Mouse (Mus musculus) midbrain, embryonic 11.5 days (tissue): Measurements from ENCODE around the gene Gm10477. TPM values are rescaled to one million over a fixed set of nuclear protein-coding genes. Genes with fewer than 3 reads are reported as not detected.
"Not testable (repeated sequence)": the region's sequence is repeated elsewhere in the genome, so short reads cannot be mapped to it uniquely, and the experiment has no call there.

Experiments used
- ATAC-seq: fragments of 200-750 bp; cut with Nextera tagmentation; 2 replicates; pipeline ENCODE4 v1.8.0; 2017; ENCODE audit warnings: moderate TSS enrichment, moderate library complexity; ENCODE audit not compliant: low FRiP score
- DNase-seq: peaks from one replicate; pipeline ENCODE4 v3.0.0; 2015; ENCODE audit warnings: low spot score; ENCODE audit errors: missing footprints
- H3K27ac ChIP-seq: fragments of 300-500 bp; sonication (generic); 2 replicates; pipeline ENCODE4 v1.5.1; 2014; ENCODE audit warnings: low read depth, low read length
- H3K27me3 ChIP-seq: fragments of 300-500 bp; sonication (generic); 2 replicates; pipeline ENCODE4 v1.6.1; 2014; ENCODE audit warnings: mild to moderate bottlenecking, low read length, moderate library complexity, mixed read lengths; ENCODE audit not compliant: control insufficient read depth, insufficient read depth
- H3K36me3 ChIP-seq: fragments of 300-500 bp; sonication (generic); 2 replicates; pipeline ENCODE4 v1.6.1; 2014; ENCODE audit warnings: mild to moderate bottlenecking, low read length, moderate library complexity, mixed read lengths; ENCODE audit not compliant: control insufficient read depth, insufficient read depth
- H3K4me1 ChIP-seq: fragments of 300-500 bp; sonication (generic); 2 replicates; pipeline ENCODE4 v1.6.1; 2014; ENCODE audit warnings: low read length; ENCODE audit not compliant: control insufficient read depth, insufficient read depth
- H3K4me2 ChIP-seq: fragments of 300-500 bp; sonication (generic); 2 replicates; pipeline ENCODE4 v1.6.1; 2014; ENCODE audit warnings: mild to moderate bottlenecking, moderate library complexity
- H3K4me3 ChIP-seq: fragments of 300-500 bp; sonication (generic); 2 replicates; pipeline ENCODE4 v1.5.1; 2014; ENCODE audit warnings: low read depth, low read length
- H3K9ac ChIP-seq: fragments of 300-500 bp; sonication (generic); 2 replicates; pipeline ENCODE4 v1.6.1; 2014; ENCODE audit warnings: low read length
- H3K9me3 ChIP-seq: fragments of 300-500 bp; sonication (generic); 2 replicates; pipeline ENCODE4 v1.6.1; 2016; ENCODE audit warnings: low read length; ENCODE audit not compliant: control insufficient read depth
- WGBS: fragments of 180-500 bp; shearing (Covaris S2); extraction: QIAGEN DNeasy Blood & Tissue Kit; methylation state at CpG from one replicate; pipeline ENCODE4 v1.1.7; 2014; 5-methylcytosine and 5-hydroxymethylcytosine counted together
- polyA plus RNA-seq: library from polyadenylated mRNA; unstranded; fragments of >200 nt; fragmentation: Nextera tagmentation; extraction: Ambion mirVana; gene quantifications from 2 replicates; pipeline ENCODE4 v1.2.1, GENCODE M21; 2014

Gene Gm10477
- polyA plus RNA-seq: not detected in 2 replicates

DNA sequence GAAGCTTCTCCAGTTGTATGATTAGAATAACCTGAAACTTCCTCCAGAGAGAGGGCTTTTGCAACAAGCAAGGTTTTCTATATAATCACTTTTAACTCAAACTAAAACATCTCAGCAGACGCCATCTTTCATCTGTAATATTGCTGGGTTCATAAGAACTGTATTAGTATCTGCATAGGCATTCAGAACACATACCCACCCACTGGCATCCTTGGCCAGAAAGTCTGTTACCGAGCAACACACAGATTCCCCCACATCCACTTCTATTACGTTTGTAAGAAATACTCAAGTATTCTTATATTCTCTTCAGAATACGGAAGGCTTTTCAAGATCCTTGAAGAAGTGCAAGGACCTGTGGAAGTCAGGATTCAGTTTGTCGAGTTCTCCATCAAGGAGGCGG is at the start of gene Gm10477:
TSS of gene Gm10477 (plus strand) at position 301 of the 400 bp plus-strand sequence.
- H3K4me2 ChIP-seq, H3K4me3 ChIP-seq, H3K27ac ChIP-seq, H3K27me3 ChIP-seq, H3K9ac ChIP-seq, ATAC-seq, H3K9me3 ChIP-seq, H3K36me3 ChIP-seq, DNase-seq, H3K4me1 ChIP-seq: not testable (repeated sequence)
- WGBS: 85% methylated on average over 6 of the region's 6 CpGs

DNA sequence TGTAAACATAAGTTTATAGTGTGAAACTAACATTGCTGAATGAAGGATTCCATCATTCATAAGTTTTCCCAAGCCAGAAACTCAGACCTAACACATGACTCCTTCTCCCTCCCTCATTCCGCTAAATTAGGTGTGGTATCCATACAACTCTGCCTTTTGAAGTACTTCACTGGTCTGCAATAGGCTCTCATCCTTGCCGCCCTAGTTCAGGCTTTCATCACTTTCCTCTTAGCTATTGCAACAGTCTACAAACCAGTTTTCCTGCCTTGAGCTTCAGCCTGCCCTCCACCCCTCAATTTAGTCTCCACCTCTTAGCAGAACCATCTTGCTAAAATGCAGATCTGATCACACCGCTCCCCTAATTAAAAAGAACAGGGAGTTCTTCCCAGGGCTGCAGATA is 47.0 kb upstream of the Gm10477 start:
- no peak overlapping the region for H3K9ac ChIP-seq
- H3K4me1 ChIP-seq: no peaks in the 10 kb centered on the region
- H3K36me3 ChIP-seq: no peaks in the 10 kb centered on the region
- 86% methylated on average over 3 of the region's 3 CpGs for WGBS
- H3K27ac ChIP-seq: no peak overlapping the region
- ATAC-seq: no peak
- H3K9me3 ChIP-seq: no peaks in the 10 kb centered on the region
- H3K4me2 ChIP-seq: no peak overlapping the region
- no peak overlapping the region for H3K4me3 ChIP-seq
- no peak for DNase-seq
- H3K27me3 ChIP-seq: no peaks in the 10 kb centered on the region

DNA sequence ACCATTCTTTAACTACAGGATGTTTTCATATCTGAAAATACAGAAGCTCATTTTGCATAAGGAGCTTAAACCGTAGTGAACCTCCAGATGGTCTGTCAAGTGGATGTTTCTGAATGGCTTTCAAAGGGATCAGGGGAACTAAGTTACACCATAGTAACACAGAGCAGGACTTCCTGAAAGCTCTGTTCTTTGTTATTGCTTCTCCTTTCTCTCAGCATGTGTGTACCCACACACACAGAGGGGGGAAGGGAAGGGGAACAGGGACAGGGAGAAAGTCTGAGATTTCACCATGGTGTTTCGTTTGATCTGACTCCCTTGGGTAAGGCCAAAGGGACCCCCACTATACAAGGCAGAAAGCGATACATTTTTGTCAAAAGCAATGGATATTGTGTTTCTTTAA is 42.6 kb upstream of the Gm10477 start:
- H3K27me3 ChIP-seq: no peaks in the 10 kb centered on the region
- DNase-seq (no peak), ATAC-seq (no peak)
- no peak overlapping the region for H3K9ac ChIP-seq
- H3K36me3 ChIP-seq: no peaks in the 10 kb centered on the region
- WGBS: 62% methylated on average over 3 of the region's 3 CpGs
- no peak overlapping the region for H3K4me2 ChIP-seq
- no peaks in the 10 kb centered on the region for H3K9me3 ChIP-seq
- no peak overlapping the region for H3K4me3 ChIP-seq
- no peak overlapping the region for H3K27ac ChIP-seq
- H3K4me1 ChIP-seq: no peaks in the 10 kb centered on the region

DNA sequence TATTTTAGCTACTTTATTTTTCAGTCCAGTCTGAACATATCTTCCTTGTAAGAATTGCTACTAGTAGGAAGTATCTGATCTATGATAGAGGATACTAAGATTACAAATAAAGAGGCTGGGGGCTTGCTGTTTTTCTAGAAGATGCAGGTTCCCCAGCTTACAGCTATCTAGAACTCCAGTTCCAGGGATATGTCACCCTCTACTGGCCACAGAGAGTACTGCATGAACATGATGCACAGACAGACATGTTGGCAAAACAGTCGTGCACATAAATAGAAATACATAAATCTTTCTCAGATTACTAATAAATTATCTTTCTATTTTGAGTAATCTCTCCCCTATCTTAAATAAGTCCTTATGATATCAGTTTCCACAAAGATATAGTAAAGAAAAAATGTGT is 34.8 kb upstream of the Gm10477 start:
- H3K27ac ChIP-seq: no peak overlapping the region
- WGBS: 12% methylated on average over 1 of the region's 1 CpGs
- ATAC-seq (no peak), DNase-seq (peak; percentile 92)
- no peak overlapping the region for H3K9ac ChIP-seq
- no peak overlapping the region for H3K4me3 ChIP-seq
- no peaks in the 10 kb centered on the region for H3K4me1 ChIP-seq
- no peaks in the 10 kb centered on the region for H3K36me3 ChIP-seq
- no peaks in the 10 kb centered on the region for H3K9me3 ChIP-seq
- no peaks in the 10 kb centered on the region for H3K27me3 ChIP-seq
- no peak overlapping the region for H3K4me2 ChIP-seq

DNA sequence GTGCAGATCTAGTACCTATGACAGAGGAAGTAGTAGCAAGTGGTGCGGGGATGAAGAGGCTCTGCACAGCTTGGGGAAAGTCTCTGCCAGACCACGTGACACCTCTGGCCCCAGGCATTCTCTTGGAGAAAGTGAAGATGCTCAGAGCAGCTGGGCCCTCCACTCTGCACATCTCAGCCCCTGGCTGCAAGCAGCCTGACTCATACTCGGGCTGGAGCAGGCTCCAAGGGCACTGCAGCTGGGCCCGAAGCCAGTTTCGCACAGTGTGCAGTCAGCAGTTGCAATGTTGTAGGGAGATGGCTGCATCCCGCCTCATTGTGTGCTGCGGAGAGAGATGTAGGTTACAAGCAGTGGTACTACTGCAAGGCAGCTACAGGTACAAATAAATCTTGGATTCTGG is 27.3 kb upstream of the Gm10477 start:
- Histone ChIP-seq H3K27ac (no peak overlapping the region), H3K9me3 (no peaks in the 10 kb centered on the region), H3K27me3 (no peaks in the 10 kb centered on the region), H3K9ac (no peak overlapping the region), H3K4me2 (no peak overlapping the region), H3K36me3 (no peaks in the 10 kb centered on the region), H3K4me1 (no peaks in the 10 kb centered on the region), H3K4me3 (no peak overlapping the region)
- WGBS: 88% methylated on average over 7 of the region's 7 CpGs
- no peak for ATAC-seq
- DNase-seq: no peak

DNA sequence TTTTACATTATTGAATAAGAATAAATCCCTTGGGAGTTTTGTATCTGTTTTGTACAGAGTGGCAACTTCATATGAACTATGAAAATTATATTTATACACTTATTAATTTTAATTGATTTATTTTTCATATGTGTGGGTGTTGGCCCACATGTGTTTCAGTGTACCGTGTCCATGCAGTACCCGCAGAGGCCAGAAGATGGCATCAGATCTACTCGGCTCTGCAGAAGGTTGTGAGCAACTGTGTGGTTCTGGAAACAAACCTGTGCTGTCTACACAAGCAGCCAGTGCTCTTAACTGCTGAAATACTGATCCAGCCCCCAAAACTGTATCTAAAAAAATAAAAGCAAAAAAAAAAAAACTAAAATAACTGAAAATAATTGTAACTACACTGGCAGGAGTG is 6.7 kb downstream of the Gm10477 start:
- H3K27ac ChIP-seq: no peak overlapping the region
- ATAC-seq: no peak
- peak; percentile 90 for DNase-seq
- H3K4me3 ChIP-seq: no peak overlapping the region
- H3K4me2 ChIP-seq: no peak overlapping the region
- 18% methylated on average over 3 of the region's 3 CpGs for WGBS
- H3K9ac ChIP-seq: no peak overlapping the region
- no peaks in the 10 kb centered on the region for H3K36me3 ChIP-seq
- H3K27me3 ChIP-seq: no peaks in the 10 kb centered on the region
- no peaks in the 10 kb centered on the region for H3K4me1 ChIP-seq
- no peaks in the 10 kb centered on the region for H3K9me3 ChIP-seq

DNA sequence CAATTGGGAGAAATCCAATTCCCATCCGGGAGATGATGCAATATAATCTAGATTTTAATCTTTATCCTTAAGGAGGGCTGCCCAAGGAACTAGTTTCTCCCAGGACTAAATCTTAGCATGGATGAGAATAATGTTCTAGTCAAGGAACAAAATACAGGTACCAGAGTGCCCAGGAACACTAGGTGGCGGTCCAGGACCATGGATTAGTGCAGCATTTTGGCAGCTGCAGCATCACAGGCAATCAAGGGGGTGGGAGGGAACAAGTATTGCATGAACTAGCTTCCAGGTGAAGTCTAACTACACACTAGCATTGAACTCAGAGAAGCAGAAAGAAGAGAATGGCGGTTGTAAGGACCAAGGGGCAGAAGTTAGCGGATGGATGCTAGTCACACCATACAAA is 12.6 kb downstream of the Gm10477 start:
- H3K9ac ChIP-seq: no peak overlapping the region
- H3K4me3 ChIP-seq: no peak overlapping the region
- no peak overlapping the region for H3K27ac ChIP-seq
- H3K27me3 ChIP-seq: no peaks in the 10 kb centered on the region
- H3K4me2 ChIP-seq: no peak overlapping the region
- H3K36me3 ChIP-seq: no peaks in the 10 kb centered on the region
- WGBS: 55% methylated on average over 4 of the region's 4 CpGs
- no peak for DNase-seq
- H3K9me3 ChIP-seq: no peaks in the 10 kb centered on the region
- ATAC-seq: no peak
- H3K4me1 ChIP-seq: no peaks in the 10 kb centered on the region

DNA sequence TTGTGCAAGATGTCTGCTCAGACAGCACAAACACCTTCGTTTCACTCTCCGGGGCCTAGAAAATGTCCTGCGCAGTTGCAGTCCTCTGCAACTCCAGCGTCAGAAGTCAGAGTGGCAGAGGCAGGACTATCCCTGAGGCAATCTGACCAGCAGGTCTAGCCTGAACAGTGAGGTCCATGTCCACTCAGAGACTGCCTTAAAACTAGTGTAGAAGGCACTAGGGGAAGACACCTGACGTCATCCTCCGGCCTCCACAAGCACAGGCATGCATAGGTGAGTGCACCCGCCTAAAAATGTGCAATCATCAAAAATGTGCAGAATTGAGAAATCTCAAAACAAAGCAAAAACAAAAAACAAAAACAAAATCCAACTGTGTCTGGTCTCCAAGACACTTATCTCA is 25.0 kb downstream of the Gm10477 start, which contains the start of gene Gm648:
TSS of gene Gm648 (minus strand) at position 101 of the 400 bp plus-strand sequence.
- Histone ChIP-seq H3K27ac (no peak within 1 kb of the TSS), H3K9me3 (no peaks in the 10 kb centered on the region), H3K4me2 (no peak within 1 kb of the TSS), H3K4me3 (no peak within 1 kb of the TSS), H3K27me3 (no peaks in the 10 kb centered on the region), H3K36me3 (no peaks in the 10 kb centered on the region), H3K4me1 (no peaks in the 10 kb centered on the region), H3K9ac (no peak within 1 kb of the TSS)
- WGBS: 91% methylated on average over 7 of the region's 7 CpGs
- DNase-seq (no peak), ATAC-seq (no peak)

DNA sequence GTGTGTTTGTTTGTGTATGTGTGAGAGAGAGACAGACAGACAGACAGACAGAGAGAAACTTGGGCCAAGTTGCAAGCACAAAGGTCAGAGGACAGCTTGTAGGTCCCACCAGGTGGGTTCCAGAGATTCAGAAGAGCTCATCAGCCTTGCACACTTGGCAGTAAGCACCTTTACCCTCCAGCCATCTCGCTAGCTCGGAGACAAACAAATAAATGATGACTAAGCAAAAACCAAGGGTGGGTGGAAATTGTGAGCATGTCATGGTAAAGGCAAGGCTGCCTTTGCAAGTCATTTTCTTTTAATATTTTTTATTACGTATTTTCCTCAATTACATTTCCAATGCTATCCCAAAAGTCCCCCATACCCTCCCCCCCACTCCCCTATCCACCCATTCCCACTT is 29.0 kb downstream of the Gm10477 start:
- H3K4me1 ChIP-seq: no peaks in the 10 kb centered on the region
- WGBS: 89% methylated on average over 3 of the region's 3 CpGs
- ATAC-seq: no peak

DNA sequence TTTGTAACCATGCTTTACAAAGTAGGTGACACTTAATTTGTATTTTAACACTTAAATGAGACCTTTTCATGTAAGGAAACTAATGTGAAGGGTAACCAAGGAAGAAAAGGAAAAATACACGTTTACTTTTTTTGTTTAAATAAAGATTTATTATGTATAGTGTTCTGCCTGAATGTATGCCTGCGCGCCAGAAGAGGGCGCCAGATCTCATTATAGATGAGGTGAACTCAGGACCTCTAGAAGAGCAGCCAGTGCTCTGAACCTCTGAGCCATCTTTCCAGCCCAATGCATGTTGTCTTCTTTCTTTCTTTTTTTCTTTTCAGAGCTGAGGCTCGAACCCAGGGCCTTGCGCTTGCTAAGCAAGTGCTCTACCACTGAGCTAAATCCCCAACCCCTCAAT is 47.9 kb downstream of the Gm10477 start:
- Histone ChIP-seq H3K4me1 (no peaks in the 10 kb centered on the region), H3K4me2 (no peak overlapping the region), H3K4me3 (no peak overlapping the region), H3K36me3 (no peaks in the 10 kb centered on the region), H3K9ac (no peak overlapping the region), H3K9me3 (no peaks in the 10 kb centered on the region), H3K27me3 (no peaks in the 10 kb centered on the region), H3K27ac (no peak overlapping the region)
- ATAC-seq (no peak), DNase-seq (no peak)
- WGBS: 18% methylated on average over 6 of the region's 6 CpGs

More for the DNA sequence above, 29.0 kb downstream of the Gm10477 start:
- Histone ChIP-seq H3K9me3 (no peaks in the 10 kb centered on the region), H3K4me2 (no peak overlapping the region), H3K27me3 (no peaks in the 10 kb centered on the region), H3K27ac (no peak overlapping the region), H3K36me3 (no peaks in the 10 kb centered on the region), H3K9ac (no peak overlapping the region), H3K4me3 (no peak overlapping the region)
- DNase-seq: no peak
